Mouse (Mus musculus) hindlimb bud, embryonic 11.5 days (tissue): ENCODE results near the gene Cd80.
A peak's percentile ranks its signal among the peaks of the same experiment; 100 is the strongest.

Experiments
- DNase-seq: peaks from one replicate; pipeline ENCODE4 v3.0.0-alpha.2; 2012; ENCODE audit warnings: low read depth, low spot score; ENCODE audit errors: extremely low spot score

The Cd80 gene

GRCm38 (mm10) chr16:38521211-38521987 lies 66.0 kb downstream of the Cd80 start:
- DNase-seq, result no peak

GRCm38 (mm10) chr16:38522129-38523084 lies 67.0 kb downstream of the Cd80 start, which contains the start of gene Timmdc1:
Gene Timmdc1, minus strand, starts transcription at chr16:38522663.
- peak; percentile 73 for DNase-seq

- no peak for DNase-seq
Measured at GRCm38 (mm10) chr16:38526264-38526663, 70.9 kb downstream of the Cd80 start.

GRCm38 (mm10) chr16:38536544-38537146 lies 81.3 kb downstream of the Cd80 start:
- no peak for DNase-seq

GRCm38 (mm10) chr16:38538716-38539380 lies 83.5 kb downstream of the Cd80 start:
- DNase-seq, result no peak
